ENCODE assay signal across 21 mouse cellular contexts in the genomic region with DNA sequence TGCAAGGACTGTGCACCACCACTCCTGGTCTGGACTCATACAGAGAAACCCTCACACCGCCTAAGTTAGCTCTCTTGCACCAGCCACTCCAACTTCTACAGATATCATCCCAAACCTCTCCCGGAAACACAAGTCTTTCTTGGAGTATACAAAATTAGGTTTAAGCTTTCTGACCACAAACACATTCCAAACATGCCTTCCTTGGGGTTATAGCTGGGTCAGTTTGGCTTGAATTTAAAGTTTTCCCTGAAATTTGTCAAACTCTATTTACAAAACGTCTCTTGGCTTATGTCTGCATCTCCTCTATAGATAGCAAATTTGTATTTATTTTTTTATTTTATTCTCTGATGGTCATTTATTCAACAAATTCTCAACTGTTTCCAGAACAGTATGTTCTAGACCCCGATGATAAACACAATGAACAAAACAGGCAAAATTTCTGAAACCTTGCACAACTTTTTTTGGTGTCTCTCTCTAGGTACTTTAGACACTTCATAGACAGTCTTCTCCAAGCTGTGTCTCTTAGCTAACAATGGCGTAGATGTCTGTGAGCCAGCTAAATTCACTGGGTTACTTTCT. TPM values are rescaled to one million over a fixed set of nuclear protein-coding genes. Genes with fewer than 3 reads are reported as not detected.
DNase-seq lines count a peak whose midpoint lies in the region; ATAC-seq lines count a peak whose summit lies in the region.
"Had no signal": no experiment of that assay in that cellular context is flagged by ENCODE, and none has a peak within 500 bp of the region (broad histone marks: within the 10 kb centered on the region; RNA-seq: fewer than 3 reads in every experiment).

No protein-coding gene starts in this region.

- H3K27ac ChIP-seq in heart, embryonic 11.5 days (ENCODE audit: low read depth, low read length) = peak overlapping the region; percentile 69
- H3K27ac ChIP-seq in kidney, embryonic 15.5 days = peak overlapping the region; percentile 74
- peak overlapping the region; percentile 80 for H3K27ac ChIP-seq in lung, embryonic 16.5 days (ENCODE audit: low read length)
- H3K27ac ChIP-seq in intestine, embryonic 16.5 days (ENCODE audit: low read length) = peak overlapping the region; percentile 23; the same call in 1 of the 2 replicates
- H3K27ac ChIP-seq: hindbrain, embryonic 15.5 days; limb, embryonic 13.5 days had no signal

- H3K4me3 ChIP-seq in heart, embryonic 11.5 days (ENCODE audit: low read depth, low read length) = no peak overlapping the region
- no peak overlapping the region for H3K4me3 ChIP-seq in kidney, embryonic 15.5 days (replicated peaks)
- H3K4me3 ChIP-seq in lung, embryonic 16.5 days (ENCODE audit: low read length) = no peak overlapping the region
- no peak overlapping the region for H3K4me3 ChIP-seq in intestine, embryonic 16.5 days (ENCODE audit: low read length)
- H3K4me3 ChIP-seq: hindbrain, embryonic 15.5 days; limb, embryonic 13.5 days had no signal

- 55% methylated on average over 5 of the region's 5 CpGs for WGBS in heart, embryonic 11.5 days (ENCODE audit: insufficient replicate concordance)
- 64% methylated on average over 5 of the region's 5 CpGs for WGBS in kidney, embryonic 15.5 days
- WGBS in lung, embryonic 16.5 days = 34% methylated on average over 5 of the region's 5 CpGs
- WGBS in intestine, embryonic 16.5 days = 51% methylated on average over 5 of the region's 5 CpGs

- H3K9ac ChIP-seq in heart, embryonic 11.5 days (ENCODE audit: low read depth, low read length) = no peak overlapping the region
- no peak overlapping the region for H3K9ac ChIP-seq in kidney, embryonic 15.5 days
- no peak overlapping the region for H3K9ac ChIP-seq in lung, embryonic 16.5 days (ENCODE audit: low read length)
- no peak overlapping the region for H3K9ac ChIP-seq in intestine, embryonic 16.5 days (ENCODE audit: low read depth, low read length)
- H3K9ac ChIP-seq: hindbrain, embryonic 15.5 days; limb, embryonic 13.5 days had no signal

- no peak for ATAC-seq in heart, embryonic 11.5 days (replicated peaks; ENCODE audit: insufficient number of reproducible peaks, low FRiP score, low TSS enrichment)
- ATAC-seq in kidney, embryonic 15.5 days (replicated peaks; ENCODE audit: low FRiP score) = no peak
- peak; percentile 11; the same call in 1 of the 2 replicates for ATAC-seq in lung, embryonic 16.5 days (ENCODE audit: low read depth)
- ATAC-seq in intestine, embryonic 16.5 days = no peak

- H3K4me1 ChIP-seq in heart, embryonic 11.5 days (ENCODE audit: control insufficient read depth, insufficient read depth, low read length) = peaks cover 33% of the 10 kb centered on the region
- H3K4me1 ChIP-seq in kidney, embryonic 15.5 days = peaks cover 37% of the 10 kb centered on the region
- peaks cover 29% of the 10 kb centered on the region for H3K4me1 ChIP-seq in lung, embryonic 16.5 days (replicated peaks; ENCODE audit: control insufficient read depth, insufficient read depth, low read length)
- peaks cover 7% of the 10 kb centered on the region for H3K4me1 ChIP-seq in intestine, embryonic 16.5 days (ENCODE audit: control insufficient read depth, insufficient read depth, low read length)

- H3K27me3 ChIP-seq in heart, embryonic 11.5 days (ENCODE audit: control insufficient read depth, insufficient read depth, low read length) = no peaks in the 10 kb centered on the region
- no peaks in the 10 kb centered on the region for H3K27me3 ChIP-seq in kidney, embryonic 15.5 days
- H3K27me3 ChIP-seq in lung, embryonic 16.5 days (ENCODE audit: control insufficient read depth, insufficient read depth, low read depth, low read length) = no peaks in the 10 kb centered on the region
- H3K27me3 ChIP-seq in intestine, embryonic 16.5 days (replicated peaks; ENCODE audit: control insufficient read depth, insufficient read depth, low read length) = no peaks in the 10 kb centered on the region
- H3K27me3 ChIP-seq: hindbrain, embryonic 15.5 days; limb, embryonic 13.5 days had no signal

- H3K36me3 ChIP-seq in heart, embryonic 11.5 days (ENCODE audit: control insufficient read depth, insufficient read depth, low read length) = no peaks in the 10 kb centered on the region
- H3K36me3 ChIP-seq in kidney, embryonic 15.5 days = no peaks in the 10 kb centered on the region
- no peaks in the 10 kb centered on the region for H3K36me3 ChIP-seq in lung, embryonic 16.5 days (ENCODE audit: control insufficient read depth, insufficient read depth, low read length)
- H3K36me3 ChIP-seq in intestine, embryonic 16.5 days (ENCODE audit: control insufficient read depth, insufficient read depth, low read length) = no peaks in the 10 kb centered on the region
- H3K36me3 ChIP-seq: hindbrain, embryonic 15.5 days; limb, embryonic 13.5 days had no signal

- DNase-seq in heart, adult 18-20 months = no peak
- no peak for DNase-seq in kidney, adult 9 months
- DNase-seq in lung, postnatal 36 days = no peak
- DNase-seq in spleen, postnatal 10 days (ENCODE audit: low spot score in 2 of 2) = no peak
- DNase-seq: adrenal gland, postnatal 10 days; B cell, adult 2 months; cerebellum, adult 9-11 months; gastrocnemius, postnatal 14 days; retina, postnatal 1 day had no signal

- H3K9me3 ChIP-seq in heart, embryonic 11.5 days (replicated peaks; ENCODE audit: control insufficient read depth, low read length) = no peaks in the 10 kb centered on the region
- no peaks in the 10 kb centered on the region for H3K9me3 ChIP-seq in kidney, embryonic 15.5 days (replicated peaks)
- H3K9me3 ChIP-seq in lung, embryonic 16.5 days (ENCODE audit: control insufficient read depth, low read length) = no peaks in the 10 kb centered on the region
- H3K9me3 ChIP-seq in intestine, embryonic 16.5 days (ENCODE audit: control insufficient read depth, low read length) = no peaks in the 10 kb centered on the region
- H3K9me3 ChIP-seq: hindbrain, embryonic 15.5 days; limb, embryonic 13.5 days had no signal

- peak overlapping the region; percentile 2; the same call in 1 of the 2 replicates for H3K4me2 ChIP-seq in heart, embryonic 11.5 days
- H3K4me2 ChIP-seq in kidney, embryonic 15.5 days = no peak overlapping the region
- H3K4me2 ChIP-seq in lung, embryonic 16.5 days (ENCODE audit: low read depth, low read length) = peak overlapping the region; percentile 34
- 0 out of 2 replicates have a peak overlapping the region, but pooled peaks have one; percentile 13 for H3K4me2 ChIP-seq in intestine, embryonic 16.5 days (ENCODE audit: low read depth, low read length)
- H3K4me2 ChIP-seq: hindbrain, embryonic 15.5 days; limb, embryonic 13.5 days had no signal

RNA-seq across cellular contexts. Expression of a gene that starts 4.1 kb away (rescaled TPM):
- 46.2 and 56.2 TPM in 2 replicates for polyA plus RNA-seq in heart, embryonic 11.5 days (2014; fragmentation: Nextera tagmentation; extraction: Ambion mirVana)
- 10 to 100 TPM; 34.8 to 41.3 TPM for total RNA-seq in heart, adult 18-20 months (2021)
- polyA plus RNA-seq in kidney, embryonic 15.5 days (2015; fragmentation: Nextera tagmentation; extraction: Ambion mirVana) = 38.4 and 41.5 TPM in 2 replicates
- polyA plus RNA-seq in lung, embryonic 16.5 days (2015; fragmentation: Nextera tagmentation; extraction: Ambion mirVana) = 57.6 and 63.8 TPM in 2 replicates
- polyA plus RNA-seq in intestine, embryonic 16.5 days (2015; fragmentation: Nextera tagmentation; extraction: Ambion mirVana) = 22.7 and 23.5 TPM in 2 replicates

RNA-seq across cellular contexts. Expression of a gene that starts 58.4 kb away (rescaled TPM):
- 0.80 and 1.2 TPM in 2 replicates for polyA plus RNA-seq in heart, embryonic 11.5 days (2014; fragmentation: Nextera tagmentation; extraction: Ambion mirVana)
- total RNA-seq in heart, adult 18-20 months (2021) = not detected
- polyA plus RNA-seq in kidney, embryonic 15.5 days (2015; fragmentation: Nextera tagmentation; extraction: Ambion mirVana) = 0.50 TPM in 1 of 2 replicates, not detected in the other
- polyA plus RNA-seq in lung, embryonic 16.5 days (2015; fragmentation: Nextera tagmentation; extraction: Ambion mirVana) = not detected in 2 replicates
- not detected in 2 replicates for polyA plus RNA-seq in intestine, embryonic 16.5 days (2015; fragmentation: Nextera tagmentation; extraction: Ambion mirVana)
- total RNA-seq: adrenal gland, postnatal 10 days; gastrocnemius, postnatal 14 days; left cerebral cortex, adult 8-10 months; megakaryocyte-erythroid progenitor cell, adult 5-6 weeks had no signal
- polyA plus RNA-seq: hindbrain, embryonic 15.5 days; large intestine, adult 2 months; neural tube, embryonic 14.5 days; spleen, adult 2 months; urinary bladder, adult 2 months had no signal

Comparison
In these comparisons a context has a peak if more than half of its experiments do, and no peak if none do; other contexts are left out.
1. H3K27ac ChIP-seq: peak in every context shown above with its lines; median percentile 80 in lung, embryonic 16.5 days; 74 in kidney, embryonic 15.5 days; 69 in heart, embryonic 11.5 days; 23 in intestine, embryonic 16.5 days.